Mouse (Mus musculus): ENCODE measurements around the gene Hsf5. TPM values are rescaled to one million over a fixed set of nuclear protein-coding genes. Genes with fewer than 3 reads are reported as not detected.
A peak's percentile ranks its signal among the peaks of the same experiment; 100 is the strongest.

The Hsf5 gene
- polyA plus RNA-seq, 1 experiment from 2014 or later: 0.36 TPM

GRCm38 (mm10) chr11:87615551-87615950 is 1.4 kb upstream of the Hsf5 start:
- no peak overlapping the region for H3K27ac ChIP-seq (replicated peaks)
- H3K9me3 ChIP-seq: no peaks in the 10 kb centered on the region
- H3K36me3 ChIP-seq: peaks cover 84% of the 10 kb centered on the region
- H3K4me1 ChIP-seq: no peaks in the 10 kb centered on the region
- WGBS: 91% methylated on average over 5 of the region's 5 CpGs
- no peak overlapping the region for H3K9ac ChIP-seq (replicated peaks)
- no peaks in the 10 kb centered on the region for H3K27me3 ChIP-seq
- no peak overlapping the region for H3K4me2 ChIP-seq (replicated peaks)
- ATAC-seq (ENCODE audit: low FRiP score, low read depth): no peak
- no peak overlapping the region for H3K4me3 ChIP-seq

- Histone ChIP-seq H3K27ac (replicated peaks) (no peak overlapping the region), H3K36me3 (peaks cover 80% of the 10 kb centered on the region), H3K27me3 (no peaks in the 10 kb centered on the region), H3K9ac (replicated peaks) (no peak overlapping the region), H3K4me3 (no peak overlapping the region), H3K4me1 (no peaks in the 10 kb centered on the region), H3K4me2 (replicated peaks) (no peak overlapping the region), H3K9me3 (no peaks in the 10 kb centered on the region)
- WGBS: 94% methylated on average over 2 of the region's 2 CpGs
- no peak for ATAC-seq (ENCODE audit: low FRiP score, low read depth)
Measured at GRCm38 (mm10) chr11:87615952-87616351, 1.0 kb upstream of the Hsf5 start.

DNA sequence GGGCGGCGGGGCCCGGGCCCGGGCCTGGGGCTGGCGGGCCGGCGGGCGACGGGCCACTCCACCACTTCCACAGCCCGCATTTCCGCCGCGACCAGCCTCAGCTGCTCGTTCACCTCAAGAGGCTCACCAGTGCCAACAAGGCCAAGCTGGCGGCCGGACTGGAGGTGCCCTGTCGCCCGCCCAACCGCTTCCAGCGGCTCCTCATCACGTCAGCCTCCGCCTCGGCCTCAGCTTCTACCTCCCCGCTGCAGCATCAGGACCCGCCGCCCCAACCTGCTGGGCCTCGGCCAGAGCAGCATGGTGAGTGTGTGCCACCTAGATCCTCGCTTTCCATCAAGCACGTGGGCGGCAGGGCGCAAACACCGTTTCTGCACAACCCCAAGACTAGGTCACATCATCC is 642 bp downstream of the Hsf5 start:
- Histone ChIP-seq H3K9ac (replicated peaks) (no peak overlapping the region), H3K4me2 (replicated peaks) (no peak overlapping the region), H3K9me3 (no peaks in the 10 kb centered on the region), H3K27ac (replicated peaks) (no peak overlapping the region), H3K4me1 (no peaks in the 10 kb centered on the region), H3K36me3 (peaks cover 66% of the 10 kb centered on the region), H3K4me3 (no peak overlapping the region), H3K27me3 (no peaks in the 10 kb centered on the region)
- ATAC-seq (ENCODE audit: low FRiP score, low read depth): no peak
- WGBS: 93% methylated on average over 32 of the region's 32 CpGs

DNA sequence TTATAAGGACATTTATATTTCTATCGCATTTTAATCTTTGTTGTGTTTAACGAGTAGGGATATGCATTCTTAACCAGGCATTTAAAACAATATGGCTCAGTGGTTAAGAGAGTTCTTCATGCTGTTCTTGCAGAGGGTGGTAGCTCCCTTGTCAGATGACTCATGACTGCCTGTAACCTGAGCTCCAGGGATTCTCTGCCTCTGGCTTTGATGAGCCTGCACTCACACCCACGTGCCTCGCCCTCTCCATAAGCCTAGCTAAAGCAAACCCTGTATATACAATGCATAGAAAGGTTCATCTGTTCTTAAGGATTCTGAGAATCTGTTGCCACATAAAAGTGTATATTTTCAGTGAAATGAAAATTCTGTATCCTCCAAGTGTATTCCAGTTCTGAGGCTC is 6.2 kb downstream of the Hsf5 start:
- 90% methylated on average over 4 of the region's 4 CpGs for WGBS
- H3K36me3 ChIP-seq: peaks cover 43% of the 10 kb centered on the region
- H3K4me2 ChIP-seq (replicated peaks): no peak overlapping the region

GRCm38 (mm10) chr11:87629859-87630258 is 12.9 kb downstream of the Hsf5 start:
- Histone ChIP-seq H3K9ac (replicated peaks) (no peak overlapping the region), H3K36me3 (peaks cover 11% of the 10 kb centered on the region; the same call in 1 of the 2 replicates), H3K27me3 (no peaks in the 10 kb centered on the region), H3K4me2 (replicated peaks) (no peak overlapping the region), H3K4me1 (no peaks in the 10 kb centered on the region), H3K9me3 (no peaks in the 10 kb centered on the region), H3K4me3 (no peak overlapping the region), H3K27ac (replicated peaks) (no peak overlapping the region)
- 40% methylated on average over 10 of the region's 10 CpGs for WGBS
- ATAC-seq (ENCODE audit: low FRiP score, low read depth): no peak

More for the DNA sequence above, 6.2 kb downstream of the Hsf5 start:
- Histone ChIP-seq H3K27ac (replicated peaks) (no peak overlapping the region), H3K27me3 (no peaks in the 10 kb centered on the region), H3K4me3 (no peak overlapping the region), H3K9me3 (no peaks in the 10 kb centered on the region), H3K9ac (replicated peaks) (no peak overlapping the region), H3K4me1 (no peaks in the 10 kb centered on the region)
- no peak for ATAC-seq (ENCODE audit: low FRiP score, low read depth)

GRCm38 (mm10) chr11:87638793-87639192 is 21.8 kb downstream of the Hsf5 start:
- peak overlapping the region; percentile 41 for H3K4me3 ChIP-seq
- H3K36me3 ChIP-seq: peaks cover 5% of the 10 kb centered on the region; the same call in 1 of the 2 replicates
- no peak overlapping the region for H3K27ac ChIP-seq (replicated peaks)
- peak overlapping the region; percentile 67 for H3K9ac ChIP-seq (replicated peaks)
- H3K4me2 ChIP-seq (replicated peaks): peak overlapping the region; percentile 63
- 11% methylated on average over 2 of the region's 2 CpGs for WGBS
- no peak for ATAC-seq (ENCODE audit: low FRiP score, low read depth)
- H3K27me3 ChIP-seq: no peaks in the 10 kb centered on the region
- peaks cover 11% of the 10 kb centered on the region for H3K4me1 ChIP-seq
- no peaks in the 10 kb centered on the region for H3K9me3 ChIP-seq

- Histone ChIP-seq H3K4me3 (peak overlapping the region; percentile 41), H3K36me3 (peaks cover 5% of the 10 kb centered on the region; the same call in 1 of the 2 replicates), H3K4me1 (peaks cover 11% of the 10 kb centered on the region), H3K4me2 (replicated peaks) (peak overlapping the region; percentile 63), H3K27me3 (no peaks in the 10 kb centered on the region), H3K27ac (replicated peaks) (no peak overlapping the region), H3K9me3 (no peaks in the 10 kb centered on the region), H3K9ac (replicated peaks) (peak overlapping the region; percentile 67)
- peak; percentile 34; the same call in 1 of the 2 replicates for ATAC-seq (ENCODE audit: low FRiP score, low read depth)
- WGBS: 1% methylated on average over 29 of the region's 29 CpGs
Measured at GRCm38 (mm10) chr11:87639206-87639605, 22.2 kb downstream of the Hsf5 start.

- Histone ChIP-seq H3K4me2 (replicated peaks) (no peak overlapping the region), H3K9ac (replicated peaks) (no peak overlapping the region), H3K27ac (replicated peaks) (no peak overlapping the region), H3K9me3 (no peaks in the 10 kb centered on the region), H3K36me3 (no peaks in the 10 kb centered on the region), H3K4me1 (peaks cover 11% of the 10 kb centered on the region), H3K4me3 (no peak overlapping the region), H3K27me3 (no peaks in the 10 kb centered on the region)
- ATAC-seq (ENCODE audit: low FRiP score, low read depth): no peak
Measured at GRCm38 (mm10) chr11:87642865-87643264, 25.9 kb downstream of the Hsf5 start.

GRCm38 (mm10) chr11:87654693-87655092 is 37.7 kb downstream of the Hsf5 start:
- WGBS: 84% methylated on average over 5 of the region's 5 CpGs
- H3K27me3 ChIP-seq: no peaks in the 10 kb centered on the region
- H3K4me3 ChIP-seq: no peak overlapping the region
- H3K4me1 ChIP-seq: no peaks in the 10 kb centered on the region
- no peak overlapping the region for H3K4me2 ChIP-seq (replicated peaks)
- no peaks in the 10 kb centered on the region for H3K36me3 ChIP-seq
- ATAC-seq (ENCODE audit: low FRiP score, low read depth): no peak
- H3K9ac ChIP-seq (replicated peaks): no peak overlapping the region
- no peaks in the 10 kb centered on the region for H3K9me3 ChIP-seq
- H3K27ac ChIP-seq (replicated peaks): no peak overlapping the region

DNA sequence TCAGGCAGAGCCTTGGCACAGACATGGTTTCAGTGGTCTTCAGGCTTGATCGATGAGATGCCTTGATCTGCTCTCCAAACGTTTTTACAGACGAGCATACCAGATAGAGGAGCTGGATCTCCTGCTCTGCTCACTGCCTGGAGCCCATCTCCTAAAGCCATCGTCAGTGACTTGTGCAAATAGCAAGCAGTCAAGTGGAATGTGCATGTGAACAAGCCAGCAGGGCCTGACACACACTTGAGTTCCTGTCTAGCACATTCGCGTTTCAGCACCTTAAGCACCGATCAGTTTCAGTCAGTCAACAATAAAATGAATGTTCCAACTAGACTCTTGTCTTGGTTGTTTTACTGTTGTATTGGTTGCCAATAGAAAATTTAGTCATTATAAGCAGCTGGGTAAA is 42.3 kb downstream of the Hsf5 start:
- Histone ChIP-seq H3K27ac (replicated peaks) (no peak overlapping the region), H3K4me1 (peaks cover 8% of the 10 kb centered on the region), H3K27me3 (peaks cover 16% of the 10 kb centered on the region), H3K4me2 (replicated peaks) (no peak overlapping the region), H3K9ac (replicated peaks) (no peak overlapping the region), H3K4me3 (no peak overlapping the region), H3K36me3 (no peaks in the 10 kb centered on the region), H3K9me3 (no peaks in the 10 kb centered on the region)
- ATAC-seq (ENCODE audit: low FRiP score, low read depth): no peak
- WGBS: 70% methylated on average over 7 of the region's 7 CpGs

DNA sequence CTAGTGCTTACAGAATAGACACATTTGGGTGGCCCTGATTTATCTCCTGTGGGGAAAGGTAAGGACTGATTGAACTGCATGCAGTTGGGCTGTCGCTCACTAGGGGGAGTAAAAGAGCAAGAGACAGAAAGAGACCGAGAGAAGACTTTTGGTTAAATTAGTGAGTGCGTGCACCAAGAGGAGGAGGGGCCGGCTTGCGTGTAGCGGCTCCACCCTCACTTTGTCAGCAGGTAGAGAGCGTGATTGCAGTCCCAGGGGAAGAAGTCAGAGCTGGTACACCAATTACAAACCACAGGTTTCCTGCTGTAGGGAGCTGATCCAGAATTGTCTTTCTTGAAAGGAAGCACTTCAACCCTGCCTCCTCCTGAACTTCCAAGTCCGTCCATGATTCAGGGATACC is 45.4 kb downstream of the Hsf5 start, which contains the start of gene Rnf43:
TSS of gene Rnf43 (plus strand) at position 316 of the 400 bp plus-strand sequence.
- Histone ChIP-seq H3K4me1 (peaks cover 8% of the 10 kb centered on the region), H3K9me3 (no peaks in the 10 kb centered on the region), H3K27ac (replicated peaks) (no peak within 1 kb of the TSS), H3K4me2 (replicated peaks) (peak within 1 kb of the TSS; percentile 54), H3K27me3 (peaks cover 21% of the 10 kb centered on the region), H3K4me3 (peak within 1 kb of the TSS; percentile 35), H3K36me3 (no peaks in the 10 kb centered on the region), H3K9ac (replicated peaks) (no peak within 1 kb of the TSS)
- WGBS: 1% methylated on average over 8 of the region's 8 CpGs
- ATAC-seq (ENCODE audit: low FRiP score, low read depth): peak; percentile 34; the same call in 1 of the 2 replicates

GRCm38 (mm10) chr11:87662822-87663221 is 45.9 kb downstream of the Hsf5 start:
- H3K9me3 ChIP-seq: no peaks in the 10 kb centered on the region
- no peak for ATAC-seq (ENCODE audit: low FRiP score, low read depth)
- H3K27ac ChIP-seq (replicated peaks): no peak overlapping the region
- H3K4me3 ChIP-seq: peak overlapping the region; percentile 35
- peaks cover 8% of the 10 kb centered on the region for H3K4me1 ChIP-seq
- H3K9ac ChIP-seq (replicated peaks): no peak overlapping the region
- peak overlapping the region; percentile 54 for H3K4me2 ChIP-seq (replicated peaks)
- H3K36me3 ChIP-seq: no peaks in the 10 kb centered on the region
- H3K27me3 ChIP-seq: peaks cover 21% of the 10 kb centered on the region
- 13% methylated on average over 14 of the region's 14 CpGs for WGBS

DNA sequence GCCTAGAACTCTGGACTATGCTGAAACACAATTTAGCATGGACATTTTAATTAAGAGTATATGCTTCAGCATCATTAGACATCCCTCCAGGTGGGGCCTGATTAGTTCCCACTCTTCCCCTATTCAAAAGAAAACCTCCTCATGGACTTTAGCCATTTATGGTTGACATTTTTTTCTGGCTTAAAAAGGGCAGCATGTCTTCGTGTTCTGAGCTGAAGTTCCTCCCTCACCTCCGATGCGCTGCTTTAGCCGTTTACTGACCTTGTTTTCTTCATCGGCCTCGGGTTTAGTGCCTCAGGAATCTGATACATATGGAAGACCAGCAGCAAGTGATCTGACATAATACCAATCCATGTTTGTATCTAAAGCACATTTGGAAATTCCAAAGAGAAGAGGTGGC is 47.0 kb downstream of the Hsf5 start:
- no peak for ATAC-seq (ENCODE audit: low FRiP score, low read depth)
- no peak overlapping the region for H3K4me2 ChIP-seq (replicated peaks)
- no peak overlapping the region for H3K27ac ChIP-seq (replicated peaks)
- no peak overlapping the region for H3K4me3 ChIP-seq
- H3K9ac ChIP-seq (replicated peaks): no peak overlapping the region
- H3K36me3 ChIP-seq: no peaks in the 10 kb centered on the region
- no peaks in the 10 kb centered on the region for H3K9me3 ChIP-seq
- peaks cover 21% of the 10 kb centered on the region for H3K27me3 ChIP-seq
- H3K4me1 ChIP-seq: peaks cover 8% of the 10 kb centered on the region
- 80% methylated on average over 6 of the region's 6 CpGs for WGBS
